Mouse (Mus musculus) 416B (cell line): ENCODE results near the gene Fxr2.

ENCODE experiments used
- DNase-seq: peaks from one replicate; pipeline ENCODE4 v3.0.0; 2011; ENCODE audit warnings: low read depth

Gene Fxr2

DNA sequence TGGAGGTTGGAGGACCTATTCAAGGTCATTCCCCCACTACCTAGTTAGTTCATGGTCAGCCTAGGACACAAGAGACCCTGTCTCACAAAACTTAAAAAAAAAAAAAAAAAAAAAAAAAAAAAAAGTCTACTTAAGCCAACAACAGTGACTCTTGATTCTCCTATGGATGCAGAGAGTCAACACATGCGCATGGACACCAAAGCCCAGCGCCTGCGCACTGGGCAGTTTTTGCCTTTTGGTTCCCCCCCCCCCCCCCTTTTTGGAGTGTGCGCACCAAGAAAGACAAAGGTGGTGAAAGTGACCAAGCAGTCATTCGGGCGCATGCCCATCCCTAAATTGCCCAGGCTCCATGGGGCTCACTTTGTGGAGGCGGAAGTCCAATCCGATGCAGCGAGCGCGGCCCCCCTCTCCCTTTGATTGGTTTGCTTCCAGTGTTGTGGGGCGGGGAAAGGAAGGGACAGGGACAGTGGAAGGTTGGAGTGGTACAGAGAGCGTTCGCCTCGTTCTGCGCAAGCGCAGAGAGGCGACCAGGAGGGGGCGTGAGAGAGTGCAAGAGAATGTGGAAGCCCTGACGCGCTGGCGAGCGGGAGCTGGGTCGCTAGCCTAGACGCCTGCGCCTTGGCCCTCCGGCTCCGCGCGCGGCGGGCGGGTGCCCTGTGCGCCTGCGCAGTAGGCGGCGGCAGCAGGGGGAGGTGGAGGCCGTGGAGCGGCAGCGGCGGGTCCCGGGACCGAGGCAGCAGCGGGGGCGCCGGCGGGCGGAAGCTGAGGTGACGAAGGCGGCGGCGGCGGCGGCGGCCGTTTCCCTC lies at the start of gene Fxr2:
Gene Fxr2, plus strand, starts transcription at position 707 of the 806 bp plus-strand sequence.
- DNase-seq, result peak; percentile 100

DNA sequence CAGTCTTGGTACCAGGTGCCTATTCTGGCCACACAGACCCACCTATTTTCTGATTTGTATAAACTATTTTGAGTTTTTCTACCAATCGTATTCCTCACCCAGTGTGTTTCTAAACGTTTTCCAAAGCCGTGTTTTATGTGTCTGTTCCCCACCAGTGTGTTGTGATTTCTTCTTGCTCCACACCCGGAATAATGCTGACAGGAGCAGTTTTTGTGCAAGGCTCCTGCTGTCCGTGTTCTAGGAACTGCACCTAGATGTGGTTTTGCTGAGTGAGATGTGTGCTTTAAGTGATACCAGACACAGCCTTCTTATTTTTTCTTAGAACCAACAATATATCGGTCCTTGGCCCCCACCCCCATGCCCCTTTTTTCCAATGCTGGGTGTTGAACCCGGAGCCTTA lies 48.8 kb upstream of the Fxr2 start:
- no peak for DNase-seq

DNA sequence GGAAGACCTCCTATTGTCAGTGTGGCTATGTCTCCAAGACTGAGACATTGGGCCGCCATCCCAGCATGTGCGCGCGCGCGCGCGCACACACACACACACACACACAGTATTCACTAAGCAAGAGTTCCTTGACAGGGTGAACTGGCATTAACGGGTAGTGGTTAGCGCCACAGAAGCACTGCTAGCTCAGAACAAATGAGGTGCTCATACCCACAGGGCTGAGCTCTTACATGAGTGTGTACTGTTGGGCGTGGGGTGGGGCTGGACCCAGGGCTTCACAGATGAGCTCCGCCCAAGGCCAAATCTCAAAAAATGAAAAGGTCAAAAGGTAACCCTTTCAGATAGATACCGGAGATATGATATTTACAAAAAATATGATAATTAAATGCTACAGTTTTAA lies 47.9 kb upstream of the Fxr2 start:
- DNase-seq, result no peak

DNA sequence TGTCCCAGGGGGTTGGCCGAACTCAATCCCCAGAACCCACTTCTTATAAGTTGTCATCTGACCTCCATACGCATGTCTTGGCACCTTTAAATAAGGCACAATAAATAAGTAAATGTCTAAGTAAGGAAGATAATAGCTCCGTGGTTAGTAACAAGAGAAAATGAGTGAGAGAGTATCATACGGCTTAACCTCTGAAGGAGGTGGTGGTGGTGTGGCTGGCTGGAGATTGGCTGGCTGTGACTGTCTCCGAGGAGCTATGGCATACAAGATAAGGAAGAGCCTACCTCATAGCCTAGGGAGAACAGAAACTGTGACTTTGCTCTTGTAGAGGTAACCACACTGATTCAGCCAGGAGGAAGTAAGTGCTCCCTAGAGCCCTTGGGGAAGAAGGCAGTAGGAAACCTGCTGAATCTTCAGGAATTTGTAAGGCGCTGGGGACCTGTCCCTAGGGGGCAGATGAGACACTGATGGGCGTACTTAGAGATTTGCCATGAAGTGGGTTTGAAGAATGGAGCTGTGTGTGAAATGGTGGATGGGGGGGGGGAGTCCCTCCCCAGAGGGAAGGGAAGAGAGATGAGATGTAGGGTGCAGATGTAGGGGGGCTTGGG lies 47.0 kb upstream of the Fxr2 start:
- DNase-seq, result peak; percentile 78

DNA sequence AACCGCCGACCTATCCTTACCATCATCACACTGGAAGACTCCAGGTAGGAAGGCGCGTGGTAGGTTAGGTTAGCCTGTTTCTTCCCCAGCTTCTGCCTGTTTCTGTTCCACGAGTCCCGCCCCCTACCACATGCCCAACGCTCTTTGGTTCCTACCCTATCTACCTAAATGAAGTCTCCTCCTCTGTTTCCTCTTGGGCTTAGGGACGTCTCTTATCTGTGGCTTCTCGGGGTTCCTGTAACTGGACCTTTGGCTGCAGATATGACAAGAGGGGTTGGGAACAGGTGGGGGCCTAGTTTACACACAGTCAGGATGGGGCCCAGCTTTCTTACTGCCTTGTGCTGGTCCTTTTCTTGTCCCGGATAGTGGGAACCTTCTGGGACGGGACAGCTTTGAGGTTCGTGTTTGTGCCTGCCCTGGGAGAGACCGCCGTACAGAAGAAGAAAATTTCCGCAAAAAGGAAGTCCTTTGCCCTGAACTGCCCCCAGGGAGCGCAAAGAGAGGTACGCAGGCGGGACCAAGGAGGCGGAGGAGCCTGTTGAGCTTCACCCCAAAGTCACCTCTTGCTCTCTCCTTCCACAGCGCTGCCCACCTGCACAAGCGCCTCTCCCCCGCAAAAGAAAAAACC lies 43.5 kb upstream of the Fxr2 start:
- DNase-seq, result peak; percentile 62

DNA sequence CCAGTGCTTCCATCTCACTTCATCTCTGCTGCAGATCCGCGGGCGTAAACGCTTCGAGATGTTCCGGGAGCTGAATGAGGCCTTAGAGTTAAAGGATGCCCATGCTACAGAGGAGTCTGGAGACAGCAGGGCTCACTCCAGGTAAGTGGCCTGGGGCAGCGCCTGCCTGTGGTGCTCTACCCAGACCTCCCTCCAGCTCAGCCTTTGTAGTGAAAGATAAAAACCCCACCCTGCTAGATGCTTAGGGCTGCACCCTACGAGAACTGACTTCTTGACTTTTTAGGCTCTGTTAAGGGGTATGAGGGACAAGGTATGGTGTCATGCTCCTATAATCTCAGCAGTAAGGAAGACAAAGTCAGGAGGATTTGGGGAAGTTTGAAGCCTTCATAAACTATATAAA lies 42.2 kb upstream of the Fxr2 start:
- DNase-seq, result no peak

DNA sequence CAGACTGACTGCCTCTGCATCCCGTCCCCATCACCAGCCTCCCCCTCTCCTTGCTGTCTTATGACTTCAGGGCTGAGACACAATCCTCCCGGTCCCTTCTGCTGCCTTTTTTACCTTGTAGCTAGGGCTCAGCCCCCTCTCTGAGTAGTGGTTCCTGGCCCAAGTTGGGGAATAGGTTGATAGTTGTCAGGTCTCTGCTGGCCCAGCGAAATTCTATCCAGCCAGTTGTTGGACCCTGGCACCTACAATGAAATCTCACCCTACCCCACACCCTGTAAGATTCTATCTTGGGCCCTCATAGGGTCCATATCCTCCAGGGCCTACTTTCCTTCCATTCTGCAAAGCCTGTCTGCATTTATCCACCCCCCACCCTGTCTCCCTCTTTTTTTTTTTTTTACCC lies 41.4 kb upstream of the Fxr2 start:
- no peak for DNase-seq

DNA sequence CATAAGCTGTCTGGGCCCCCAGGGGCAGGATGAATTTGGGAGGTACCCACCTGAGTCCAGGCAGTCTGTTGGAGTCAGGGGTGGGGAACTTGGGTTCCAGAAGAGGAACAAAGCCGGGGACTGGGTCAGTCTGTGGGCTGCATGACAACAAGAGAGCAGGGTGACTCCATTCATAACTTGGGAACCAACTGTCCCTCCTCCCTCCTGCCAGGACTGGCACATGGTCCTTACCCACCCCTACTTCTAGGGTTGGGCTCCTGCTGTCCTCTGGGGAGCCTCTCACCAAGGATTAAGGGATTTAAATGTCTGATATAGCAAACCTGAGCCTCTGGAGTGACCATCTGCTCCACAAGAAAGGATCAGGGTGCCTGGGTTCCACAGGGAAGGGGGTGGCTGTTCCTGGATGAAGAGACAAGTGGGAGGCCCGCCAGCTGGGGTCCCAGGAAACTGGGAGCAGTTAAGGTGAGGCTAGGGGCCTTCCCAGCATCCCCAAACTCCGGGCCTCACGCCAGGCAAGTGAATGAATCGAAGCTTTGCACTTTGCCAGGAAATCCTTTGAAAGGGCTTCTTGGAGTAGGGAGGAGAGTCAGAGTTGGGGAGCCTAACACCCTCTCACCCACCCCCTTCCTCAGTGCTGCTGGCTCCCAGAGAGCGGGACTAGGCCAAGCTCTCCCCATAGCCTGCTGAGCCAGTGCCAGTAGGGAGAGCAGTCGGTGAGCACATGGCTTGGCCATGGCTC lies 40.7 kb upstream of the Fxr2 start:
- no peak for DNase-seq

DNA sequence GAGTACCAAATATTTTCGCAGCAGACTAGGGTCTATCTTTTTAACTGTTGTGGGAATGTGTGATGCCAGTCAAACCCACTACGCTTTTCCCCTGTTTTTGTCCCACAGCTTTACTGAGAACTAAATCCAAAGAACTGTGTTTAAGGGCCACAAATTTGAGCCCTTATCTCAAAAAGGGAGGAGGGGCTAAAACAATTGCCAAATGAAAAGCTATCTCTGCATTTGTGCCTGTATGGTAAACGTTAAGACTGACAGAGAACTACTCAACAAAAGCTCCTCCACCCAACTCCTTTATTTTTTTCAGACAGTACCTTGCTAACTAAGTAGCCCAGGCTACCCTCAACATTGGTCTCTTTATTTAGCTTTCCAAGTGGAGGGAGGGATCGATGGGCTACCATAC lies 40.0 kb upstream of the Fxr2 start:
- no peak for DNase-seq

DNA sequence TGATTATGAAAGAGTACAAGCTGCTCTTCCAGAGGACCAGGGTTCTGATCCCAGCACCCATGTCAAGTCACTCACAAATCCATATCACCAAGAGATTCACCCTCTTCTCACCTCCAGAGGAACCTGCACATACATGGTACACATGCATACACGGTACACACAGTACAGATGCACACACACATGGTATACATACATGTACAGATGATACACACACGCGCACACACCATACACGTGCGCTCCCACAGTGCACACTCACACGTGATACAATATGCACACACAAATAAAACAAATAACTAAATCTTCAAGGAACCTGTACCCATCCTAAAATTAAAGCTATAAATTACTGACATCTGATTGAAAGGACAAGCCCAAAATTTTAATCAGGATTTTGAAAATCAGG lies 37.9 kb upstream of the Fxr2 start:
- no peak for DNase-seq

DNA sequence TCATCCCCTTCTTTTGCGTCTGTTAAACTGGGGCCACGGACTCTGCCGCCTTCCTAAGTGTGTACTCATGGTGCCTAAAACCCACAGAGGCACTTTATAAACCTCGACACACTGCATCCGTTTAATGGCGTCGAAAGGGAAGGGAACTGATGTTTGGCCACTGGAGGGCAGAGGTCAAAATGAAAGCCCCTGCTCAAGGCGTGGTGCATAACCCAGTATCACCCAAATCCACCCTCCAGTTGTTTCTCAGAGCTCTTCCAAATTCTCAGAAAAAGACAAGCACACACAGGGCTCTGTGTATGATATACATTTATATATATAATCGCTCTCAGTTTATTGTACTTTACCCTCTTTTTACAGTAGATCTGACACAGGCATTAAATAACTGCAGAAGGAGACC lies 33.4 kb upstream of the Fxr2 start:
- no peak for DNase-seq

DNA sequence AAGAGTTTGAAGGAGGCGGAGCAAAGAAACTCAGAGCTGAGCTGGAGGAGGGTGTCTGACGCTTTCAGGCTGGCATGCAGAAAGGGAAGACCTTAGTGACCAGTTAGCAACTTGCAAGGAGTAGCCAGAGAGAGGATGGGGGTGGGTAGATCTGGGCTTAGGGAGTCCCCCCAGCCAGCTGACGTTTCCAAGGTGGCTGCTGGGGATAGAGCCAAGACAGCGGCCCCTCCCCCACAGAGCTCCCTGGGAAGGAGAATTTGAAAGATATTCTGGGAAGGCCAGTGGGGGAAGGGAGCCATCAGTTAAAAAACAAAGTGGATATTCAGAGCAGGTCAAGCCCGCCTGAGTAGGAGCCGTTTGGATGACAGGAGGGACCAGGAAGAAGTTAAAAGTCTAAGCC lies 32.7 kb upstream of the Fxr2 start:
- DNase-seq, result no peak

DNA sequence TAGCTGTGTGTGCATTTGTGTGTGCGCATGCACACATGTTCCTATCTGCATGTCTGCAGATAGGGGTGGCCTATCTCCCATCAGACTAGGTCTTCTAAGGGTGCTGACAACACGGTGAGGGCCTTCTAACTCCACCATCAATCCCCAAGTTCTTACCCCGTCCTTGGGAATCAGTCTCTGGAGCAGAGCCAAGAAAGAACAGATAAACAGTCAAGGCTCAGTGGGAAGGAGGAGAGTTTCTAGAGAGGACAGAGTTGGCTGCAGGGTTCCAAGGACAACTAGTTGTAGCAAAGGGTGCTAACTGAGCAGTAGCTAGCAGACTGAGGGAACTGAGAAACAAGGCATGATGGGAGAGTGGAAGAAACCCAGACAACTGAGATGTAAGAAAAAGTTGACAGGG lies 31.0 kb upstream of the Fxr2 start:
- DNase-seq, result no peak

DNA sequence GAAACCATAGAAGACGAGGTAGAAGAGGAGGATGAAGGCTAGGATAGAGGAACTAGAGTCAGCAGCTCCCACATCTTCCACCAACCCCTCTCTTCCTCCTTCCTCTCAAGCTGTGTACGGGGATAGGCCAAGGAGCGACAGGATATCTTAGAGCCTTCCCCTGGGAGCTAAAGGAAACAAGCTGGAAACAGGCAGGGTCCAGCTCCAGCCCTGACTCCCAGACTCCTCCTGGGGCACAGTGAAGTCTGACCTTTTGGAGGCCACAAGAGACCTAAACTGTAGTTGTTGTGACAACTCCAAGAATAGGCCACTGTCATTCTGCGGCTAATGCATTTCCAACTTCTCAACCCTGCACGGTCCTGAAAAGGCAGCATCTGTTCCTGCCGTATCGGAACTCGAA lies 29.3 kb upstream of the Fxr2 start:
- DNase-seq, result no peak

DNA sequence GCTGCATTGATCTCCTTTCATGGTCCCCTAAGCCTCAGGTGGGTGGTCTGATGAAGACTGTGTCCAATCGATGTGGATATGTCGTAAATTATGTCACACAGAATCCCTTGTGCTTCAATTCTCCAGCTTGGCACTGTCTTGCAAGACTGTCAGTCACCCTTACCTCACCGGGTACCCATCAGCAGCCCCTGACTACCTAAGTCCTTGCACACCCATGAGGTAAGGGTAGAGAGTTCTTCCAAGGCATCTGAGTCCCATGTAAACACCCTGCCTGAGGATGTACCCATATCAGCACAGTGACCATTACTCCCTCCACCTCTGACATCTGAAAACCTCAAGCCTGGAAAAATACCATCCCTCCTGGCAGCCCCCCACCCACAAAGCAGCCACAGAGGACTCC lies 28.4 kb upstream of the Fxr2 start:
- DNase-seq, result no peak

DNA sequence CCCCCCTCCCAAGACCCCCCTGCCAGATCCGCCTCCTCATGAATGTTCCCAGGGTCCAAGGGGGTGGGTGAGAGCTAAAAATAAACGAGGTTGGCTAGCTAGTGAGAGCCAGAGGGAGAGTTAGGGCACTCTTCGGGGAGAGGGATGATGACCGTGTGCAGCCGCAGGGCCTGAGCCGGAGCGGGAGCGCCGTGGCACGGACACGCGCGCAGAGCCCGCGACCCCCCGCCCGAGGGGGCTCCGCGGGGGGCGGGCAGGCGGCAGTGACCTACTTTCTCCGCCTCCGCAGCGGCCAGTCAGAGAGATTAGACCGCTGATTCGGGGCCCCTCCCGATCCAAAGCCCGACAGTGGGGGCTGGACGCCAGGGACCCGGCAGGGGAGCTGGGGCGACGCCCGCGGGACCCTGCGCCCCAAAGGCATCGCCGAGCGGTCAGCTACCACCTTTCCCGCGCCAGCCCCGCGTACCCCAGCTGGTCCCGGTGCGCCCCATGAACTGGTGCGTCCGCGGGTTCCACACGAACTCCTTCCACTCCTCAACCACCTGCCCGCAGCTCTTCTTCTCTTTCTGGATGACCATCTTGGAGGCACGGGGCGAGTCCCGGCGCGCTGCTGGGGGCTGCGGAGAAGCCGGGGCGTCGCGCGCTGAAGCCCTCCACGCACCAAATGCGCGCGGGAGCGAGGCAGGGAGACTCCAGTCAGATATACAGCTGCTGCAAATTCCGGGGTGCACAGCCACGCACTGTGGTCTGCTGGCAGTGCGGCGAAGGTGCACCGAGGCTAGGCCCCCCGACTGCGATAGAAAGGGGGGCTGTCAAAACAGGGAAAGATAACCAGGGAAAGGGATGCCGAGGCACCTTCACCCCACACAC lies 27.8 kb upstream of the Fxr2 start:
- DNase-seq, result no peak

DNA sequence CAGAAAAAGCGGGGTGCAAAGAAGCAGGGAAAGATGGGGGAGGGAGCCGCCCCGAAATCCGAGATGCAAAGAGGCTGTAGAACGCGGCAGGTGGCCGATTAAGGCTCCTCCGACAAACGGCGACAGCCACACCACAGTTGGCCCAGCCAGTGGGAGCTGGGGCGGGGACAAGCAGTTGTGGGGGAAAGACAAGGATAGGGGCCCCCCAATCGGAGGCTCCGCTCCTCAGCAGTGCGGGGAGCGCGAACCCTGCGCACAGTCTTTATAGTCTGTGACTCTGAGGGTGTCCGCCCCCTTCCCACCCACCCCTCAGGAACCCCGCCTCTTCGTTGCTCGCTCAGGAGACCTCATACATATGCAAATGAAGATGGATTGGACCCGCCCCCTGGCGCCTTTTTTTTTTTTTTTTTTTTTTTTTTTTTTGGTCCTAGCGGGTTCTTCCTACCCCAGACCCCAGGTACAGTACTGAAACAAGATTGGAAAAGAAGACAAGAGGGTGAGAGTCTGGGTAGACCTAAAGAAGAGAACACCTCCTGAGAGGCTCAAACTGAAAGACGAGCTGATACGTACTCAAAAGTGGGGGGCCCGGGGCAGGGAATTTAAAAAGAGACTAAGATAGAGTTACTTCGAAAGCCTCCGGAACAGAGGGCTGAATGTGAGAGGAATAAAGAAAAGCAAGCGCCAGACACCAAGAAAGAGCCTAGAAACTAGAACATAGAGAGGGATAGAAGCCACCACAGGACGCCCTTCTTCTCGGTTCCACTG lies 26.9 kb upstream of the Fxr2 start, which contains the start of gene Atp1b2:
Gene Atp1b2, minus strand, starts transcription at position 217 of the 765 bp plus-strand sequence.
- DNase-seq, result peak; percentile 85

DNA sequence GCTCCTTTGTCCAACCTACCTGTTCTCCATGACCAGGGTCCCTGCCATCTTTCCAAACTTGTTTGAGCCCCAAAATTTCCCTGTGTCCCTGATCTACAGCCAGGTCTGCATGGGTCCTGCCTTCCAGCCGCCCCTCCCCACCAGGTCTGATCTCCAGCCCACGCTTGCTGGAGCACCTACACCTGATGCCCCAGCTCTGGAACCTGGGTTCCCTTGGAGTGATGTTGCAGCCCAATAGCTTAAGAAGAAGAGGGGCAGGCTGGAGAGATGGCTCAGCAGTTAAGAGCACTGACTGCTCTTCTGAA lies 26.3 kb upstream of the Fxr2 start:
- DNase-seq, result no peak

DNA sequence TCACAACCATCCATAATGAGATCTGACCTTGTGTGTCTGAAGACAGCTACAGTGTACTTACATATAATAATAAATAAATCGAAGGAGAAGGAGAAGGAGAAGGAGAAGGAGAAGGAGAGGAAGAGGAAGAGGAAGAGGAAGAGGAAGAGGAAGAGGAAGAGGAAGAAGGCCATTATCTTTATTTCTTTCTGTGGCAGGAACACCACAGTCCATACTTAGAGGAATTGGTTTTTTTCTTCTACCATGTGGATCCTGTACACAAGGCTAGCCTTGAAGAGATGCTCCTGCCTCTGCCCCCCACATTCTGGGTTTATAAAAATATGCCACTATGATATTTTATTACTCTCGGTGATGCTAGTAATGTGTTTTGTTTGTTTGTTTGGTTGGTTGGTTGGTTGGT lies 26.0 kb upstream of the Fxr2 start:
- no peak for DNase-seq

DNA sequence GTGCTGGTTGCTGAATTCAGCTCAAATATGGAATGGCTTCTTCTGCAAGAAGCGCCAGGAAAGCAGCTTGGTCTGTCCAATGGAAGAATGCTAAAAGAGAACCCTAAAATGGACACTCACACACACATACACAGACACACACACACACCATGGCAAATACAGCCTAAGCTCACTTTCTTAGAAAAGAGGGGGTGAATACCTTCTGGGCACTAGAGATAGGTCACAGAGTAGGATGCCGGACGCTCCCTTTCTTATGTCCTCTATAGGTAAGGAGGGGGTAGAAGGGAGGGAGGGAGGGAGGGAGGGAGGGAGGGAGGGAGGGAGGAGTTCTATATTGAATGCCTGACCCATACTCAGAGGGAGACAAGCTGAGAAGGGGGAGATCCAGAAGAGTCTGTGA lies 24.3 kb upstream of the Fxr2 start:
- no peak for DNase-seq

DNA sequence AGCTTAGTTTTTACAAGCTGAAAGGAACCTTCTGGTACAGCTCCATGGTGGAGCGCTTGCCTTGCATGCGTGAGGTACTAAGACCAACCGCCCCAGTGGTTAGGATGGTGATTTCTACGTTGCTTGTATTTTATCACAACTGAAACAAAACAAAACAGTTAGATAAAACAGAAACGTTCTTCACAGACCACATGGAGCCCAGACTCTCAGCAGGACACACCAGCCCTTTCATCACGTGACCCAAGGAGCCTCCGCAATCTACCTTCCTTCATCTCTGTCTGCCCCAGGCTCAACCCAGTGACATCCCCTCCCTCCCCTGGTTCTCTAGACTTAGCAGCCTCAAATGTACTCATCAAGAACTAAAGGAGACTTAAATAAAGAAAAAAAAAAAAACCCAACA lies 23.4 kb upstream of the Fxr2 start:
- no peak for DNase-seq
